Mouse (Mus musculus) layer of hippocampus, adult 9-10 months (tissue): ENCODE data around the gene Ankrd31.
"Not testable (repeated sequence)": the region's sequence is repeated elsewhere in the genome, so short reads cannot be mapped to it uniquely, and the experiment has no call there.

Source experiments
- DNase-seq: peaks from one replicate; pipeline ENCODE4 v3.0.0; 2022; ENCODE audit warnings: low spot score

Ankrd31 gene

DNA sequence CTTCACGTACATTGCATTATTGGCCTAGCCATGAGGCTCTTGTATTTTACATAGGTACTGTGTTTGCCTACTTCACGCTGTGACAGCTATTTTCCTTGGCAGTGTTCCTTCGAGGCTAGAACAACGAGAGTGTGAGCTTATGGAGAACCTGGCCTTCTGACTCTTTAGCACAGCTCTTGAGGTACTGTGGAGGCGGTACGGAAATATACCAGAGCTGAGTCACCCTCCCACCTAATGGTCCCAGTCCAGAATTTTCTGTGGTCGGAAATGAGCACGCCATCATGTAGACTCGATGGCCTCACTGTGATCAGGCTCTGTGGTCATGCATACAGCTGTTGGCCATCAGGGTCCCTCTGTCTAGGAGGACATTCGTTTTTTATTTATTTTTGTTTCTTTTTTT is 191.6 kb downstream of the Ankrd31 start:
- DNase-seq, result no peak

- not testable (repeated sequence) for DNase-seq
Measured at GRCm38 (mm10) chr13:96941481-96941880, 193.4 kb downstream of the Ankrd31 start.

DNA sequence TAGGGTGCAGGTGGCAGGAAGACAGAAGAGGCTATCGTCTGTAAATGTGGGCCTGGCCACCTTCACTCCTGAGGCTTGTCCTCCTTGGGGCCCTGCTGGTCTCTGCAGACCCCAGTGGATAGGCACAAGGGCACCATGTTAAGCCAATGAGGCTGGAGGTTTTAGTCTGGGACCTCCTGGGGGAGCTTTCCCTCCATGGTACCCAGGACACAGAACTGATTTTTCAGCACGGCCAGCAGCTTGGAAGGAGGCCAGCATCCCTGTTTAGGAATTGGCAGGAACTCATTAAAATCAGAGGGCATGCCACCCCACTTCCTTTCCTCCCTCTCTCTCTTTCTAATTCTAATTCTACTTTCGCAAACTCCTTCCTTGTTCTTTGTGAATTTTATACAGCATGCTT is 195.5 kb downstream of the Ankrd31 start:
- DNase-seq, result no peak

DNA sequence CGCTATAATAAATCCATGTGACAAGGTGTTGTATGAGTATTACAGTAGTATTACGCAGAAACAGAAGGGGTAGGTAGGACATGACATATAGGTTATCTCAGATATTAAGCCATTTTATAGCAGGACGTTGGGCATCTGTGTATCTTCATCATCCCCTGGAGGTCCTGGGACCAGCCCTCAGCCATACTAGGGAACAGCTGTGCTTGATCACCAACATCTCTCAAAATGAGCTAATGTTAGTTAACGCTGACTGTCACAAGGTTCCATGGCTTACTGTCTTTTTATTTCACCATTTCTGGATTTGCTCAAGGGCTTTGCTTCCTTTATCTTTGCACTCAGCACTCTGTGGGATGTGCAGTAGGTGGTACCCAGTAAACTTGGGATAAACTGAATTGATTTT is 197.7 kb downstream of the Ankrd31 start:
- no peak for DNase-seq

GRCm38 (mm10) chr13:96947722-96948121 is 199.7 kb downstream of the Ankrd31 start:
- DNase-seq, result no peak

DNA sequence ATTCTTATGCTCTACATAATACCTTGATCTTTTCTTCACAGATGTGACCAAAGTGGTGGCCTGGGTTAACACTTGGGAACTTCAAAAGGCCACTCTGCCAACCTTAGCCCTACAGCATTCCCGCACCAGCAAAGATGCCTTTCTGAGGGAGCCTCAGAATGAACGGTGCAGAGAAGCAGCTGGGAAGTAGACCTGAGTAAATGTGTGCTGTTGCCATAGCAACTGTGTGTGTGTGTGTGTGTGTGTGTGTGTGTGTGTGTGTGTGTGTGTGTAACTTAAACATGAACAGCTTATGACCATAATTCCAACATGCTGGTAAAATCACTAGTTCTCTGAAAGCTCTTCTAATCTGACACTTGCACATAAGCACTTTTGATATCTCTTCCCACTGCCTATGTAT is 203.8 kb downstream of the Ankrd31 start:
- no peak for DNase-seq

- no peak for DNase-seq
Measured at GRCm38 (mm10) chr13:96956466-96956865, 208.4 kb downstream of the Ankrd31 start.
